Mouse (Mus musculus): ENCODE measurements around the gene Bloc1s5.

The Bloc1s5 gene

DNA sequence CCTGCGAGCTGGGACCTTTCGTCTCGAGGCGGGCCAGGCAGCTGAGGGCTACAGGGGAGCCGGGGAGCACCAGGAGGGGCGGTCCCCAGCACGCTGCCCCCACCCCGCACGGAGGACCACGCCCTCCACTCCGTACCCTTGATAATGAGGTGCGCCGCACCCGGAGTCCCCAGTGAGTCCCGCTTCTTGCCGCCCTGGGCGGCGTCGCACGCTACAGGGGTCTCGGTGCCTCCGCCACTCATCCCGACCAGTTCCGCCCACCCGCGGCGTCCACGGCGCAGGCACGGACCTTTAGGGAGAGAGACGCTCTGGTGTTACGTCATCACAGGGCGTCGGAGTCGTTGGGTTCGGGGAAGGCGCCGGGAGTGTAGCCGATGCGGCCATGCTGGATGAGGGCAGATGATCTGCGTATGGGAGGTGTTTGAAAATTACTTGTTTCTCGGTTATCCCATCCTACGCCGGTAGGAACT lies at the start of gene Bloc1s5:
Bloc1s5 (minus strand) TSS at position 310 of the 470 bp plus-strand sequence.
- in situ Hi-C loops (cut with MboI, MseI), result loop anchor here (10.0 kb wide), 1 partner anchor 900 kb away; no protein-coding TSS in a partner anchor

DNA sequence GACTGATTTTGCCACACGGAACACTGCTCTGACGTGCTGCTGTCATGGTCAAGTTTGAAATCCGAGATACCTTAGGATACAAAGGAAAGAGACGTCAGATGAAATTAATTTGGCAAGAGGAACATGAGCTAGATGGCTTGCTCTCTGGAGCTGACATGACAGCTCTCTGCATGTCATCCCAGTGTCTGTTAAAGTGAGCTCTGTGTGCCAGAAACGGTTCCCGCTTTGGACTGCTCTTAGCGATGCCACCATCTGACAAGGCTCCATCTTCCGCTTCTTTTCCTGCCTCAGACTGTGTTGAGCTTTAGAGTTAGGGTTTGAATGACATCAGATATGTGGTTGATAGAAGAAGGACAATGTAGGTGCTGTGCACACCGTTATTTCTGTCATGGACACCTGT lies 37.4 kb upstream of the Bloc1s5 start:
- in situ Hi-C loops (cut with MboI, MseI), result loop anchor here (10.0 kb wide), 1 partner anchor 418 kb away; no protein-coding TSS in a partner anchor

DNA sequence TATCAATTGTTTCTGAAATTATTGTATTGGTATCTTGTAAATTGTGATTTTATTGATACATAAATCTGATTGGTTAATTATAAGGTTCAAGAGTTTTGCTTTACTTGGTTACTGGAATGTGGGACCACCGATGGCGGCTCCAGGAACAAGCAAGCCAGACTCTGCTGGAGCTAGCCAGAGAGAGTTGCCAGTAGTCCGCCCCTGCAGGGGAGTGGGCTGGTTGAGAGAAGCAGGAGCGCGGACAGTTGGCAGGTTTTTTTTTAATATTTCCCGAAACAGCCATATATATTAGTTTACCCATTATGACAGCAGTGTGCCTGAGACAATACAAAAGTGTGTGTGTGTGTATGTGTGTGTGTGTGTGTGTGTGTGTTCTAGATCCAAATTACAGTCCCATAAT lies 36.5 kb upstream of the Bloc1s5 start:
- in situ Hi-C loops (cut with MboI, MseI), result loop anchor here (10.0 kb wide), 1 partner anchor 417 kb away; no protein-coding TSS in a partner anchor

DNA sequence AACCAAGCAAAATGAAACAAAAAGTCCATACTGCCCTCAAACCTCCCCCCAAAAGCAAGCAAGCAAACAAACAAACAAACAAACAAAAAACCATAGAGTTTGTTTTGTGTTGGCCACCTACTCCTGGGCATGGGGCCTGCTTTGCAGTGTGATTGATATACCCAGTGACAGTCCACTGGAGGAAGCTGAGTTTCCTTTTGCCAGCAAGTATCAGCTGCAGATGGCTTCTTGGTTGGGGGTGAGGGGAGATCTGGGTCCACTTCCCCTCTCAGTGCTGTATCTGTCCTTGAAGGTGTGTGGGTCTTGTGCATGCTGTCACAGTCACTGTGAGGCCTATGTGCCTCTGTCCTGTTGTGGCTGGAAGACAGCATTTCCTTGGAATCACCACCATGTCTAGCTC lies 35.1 kb upstream of the Bloc1s5 start:
- in situ Hi-C loops (cut with MboI, MseI), result loop anchor here (10.0 kb wide), 1 partner anchor 415 kb away; no protein-coding TSS in a partner anchor

DNA sequence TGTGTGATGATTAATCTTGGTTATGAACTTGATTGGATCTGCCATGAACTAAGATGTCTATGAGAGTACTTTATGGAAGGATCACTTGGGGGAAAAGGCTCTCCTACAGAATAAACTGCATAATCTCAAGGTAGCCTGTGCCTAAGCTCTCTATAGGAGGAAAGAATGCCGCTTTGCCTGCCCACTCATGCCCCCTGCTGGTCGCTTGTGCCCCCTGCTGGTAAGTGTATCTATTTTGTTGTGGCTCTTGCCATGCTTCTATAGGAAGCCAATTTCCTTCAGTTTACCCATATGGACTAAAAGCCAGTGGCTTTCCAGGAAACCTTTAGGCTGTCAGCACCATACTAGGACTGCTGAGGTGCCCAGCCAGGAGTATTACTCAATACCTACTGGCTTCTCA lies 33.6 kb upstream of the Bloc1s5 start:
- in situ Hi-C loops (cut with MboI, MseI), result loop anchor here (10.0 kb wide), 1 partner anchor 296 kb away; the partner anchor contains the start of gene Slc35b3

DNA sequence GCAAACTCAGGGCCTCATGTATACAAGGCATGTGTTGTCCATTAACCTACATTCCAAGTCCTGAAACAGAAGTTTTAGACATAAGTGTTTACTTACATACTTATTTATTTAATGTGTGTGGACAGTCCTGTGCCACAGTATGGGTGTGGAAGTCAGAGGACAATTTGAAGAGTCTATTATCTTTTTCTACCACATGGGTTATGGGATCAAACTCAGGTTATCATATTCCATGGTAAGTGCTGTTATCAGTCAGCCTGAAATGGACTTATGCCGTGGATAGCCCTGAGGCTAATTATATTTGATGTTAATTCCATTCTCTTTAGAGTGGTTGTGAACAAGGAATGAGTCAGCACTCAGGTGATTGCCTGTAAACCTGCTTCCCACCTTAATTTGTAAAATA lies 29.8 kb upstream of the Bloc1s5 start:
- in situ Hi-C loops (cut with MboI, MseI), result loop anchor here (10.0 kb wide), 1 partner anchor 300 kb away; the partner anchor contains the start of gene Slc35b3

DNA sequence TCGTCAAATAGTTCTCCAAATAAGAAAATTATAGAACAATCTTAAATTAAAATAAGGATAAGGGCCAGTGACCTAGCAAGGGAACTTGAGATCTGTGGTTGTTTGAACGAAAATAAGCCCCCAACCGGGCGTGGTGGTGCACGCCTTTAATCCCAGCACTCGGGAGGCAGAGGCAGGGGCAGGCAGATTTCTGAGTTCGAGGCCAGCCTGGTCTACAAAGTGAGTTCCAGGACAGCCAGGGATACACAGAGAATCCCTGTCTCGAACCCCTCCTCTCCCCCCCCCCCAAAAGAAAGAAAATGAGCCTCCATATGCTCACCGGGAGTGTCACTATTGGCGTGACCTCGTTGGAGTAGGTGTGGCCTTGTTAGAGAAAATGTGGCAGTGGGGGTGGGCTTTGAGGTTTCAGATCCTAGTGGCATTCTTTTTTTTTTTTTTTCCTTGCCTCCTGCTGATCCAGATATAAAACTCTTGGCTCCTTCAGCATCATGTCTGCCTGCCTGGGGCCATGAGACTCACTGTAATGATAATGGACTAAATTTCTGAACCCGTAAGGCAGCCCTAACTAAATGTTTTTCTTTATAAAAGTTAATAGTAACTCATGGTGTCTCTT lies 24.7 kb upstream of the Bloc1s5 start:
- in situ Hi-C loops (cut with MboI, MseI), result loop anchor here (10.0 kb wide), 1 partner anchor 305 kb away; the partner anchor contains the start of gene Slc35b3

DNA sequence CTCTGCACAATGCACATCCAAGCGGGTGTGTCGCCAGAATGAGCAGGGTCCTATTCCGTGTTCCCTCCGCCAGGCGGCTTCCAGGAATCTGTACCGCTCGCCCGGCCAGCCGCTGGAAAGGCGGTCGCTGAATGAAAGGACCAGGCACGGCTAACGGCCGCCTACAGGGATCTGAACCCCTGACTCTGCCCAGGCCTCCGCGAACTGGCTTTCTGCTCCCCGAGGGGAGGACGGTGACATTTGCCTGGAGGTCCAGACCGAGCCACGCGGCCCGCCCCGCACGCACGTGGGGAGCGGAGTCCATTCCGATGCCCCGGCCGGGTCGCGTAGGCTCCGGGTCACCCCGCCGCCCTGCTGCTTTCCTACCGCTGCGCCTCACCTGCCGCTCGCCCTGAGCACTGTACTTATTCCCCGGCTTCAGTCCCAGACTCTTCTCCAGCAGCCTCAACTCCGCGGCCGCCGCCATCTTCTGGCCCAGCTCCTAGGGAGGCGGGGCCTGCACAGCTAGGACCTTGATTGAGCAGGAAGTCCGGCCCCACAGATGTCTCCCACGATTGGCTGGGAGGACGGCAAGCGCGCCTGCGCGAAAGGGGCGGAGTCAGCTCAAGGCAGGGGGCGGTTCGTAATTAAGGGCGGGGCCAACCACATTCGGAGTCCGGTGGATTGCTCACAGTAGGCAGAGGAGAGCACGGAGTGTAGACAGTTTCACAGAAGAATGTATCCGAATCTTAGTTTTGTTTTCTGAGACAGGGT lies 23.8 kb upstream of the Bloc1s5 start, which contains the start of gene Eef1e1:
Eef1e1 (minus strand) TSS at position 531 of the 753 bp plus-strand sequence.
- in situ Hi-C loops (cut with MboI, MseI), result no loop called here

DNA sequence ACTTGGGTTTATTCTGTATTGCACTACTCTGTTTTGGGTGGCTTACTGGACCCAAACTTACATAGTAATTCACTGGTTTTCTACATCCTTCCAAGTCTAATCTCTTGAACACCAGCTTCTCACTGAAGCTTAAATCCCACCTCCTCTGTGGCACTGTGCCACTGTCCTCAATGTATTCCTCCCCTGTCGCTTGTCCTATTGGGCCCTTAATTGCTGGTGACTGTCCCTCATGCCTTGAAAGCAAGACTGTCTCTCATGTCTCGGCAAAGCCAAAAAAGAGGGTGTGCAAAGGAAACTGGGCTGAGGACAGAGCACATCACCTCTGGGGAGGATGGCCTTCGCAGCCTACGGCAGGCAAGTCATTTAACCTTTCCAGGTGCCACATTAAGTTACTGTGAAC lies 23.0 kb upstream of the Bloc1s5 start:
- in situ Hi-C loops (cut with MboI, MseI), result no loop called here

DNA sequence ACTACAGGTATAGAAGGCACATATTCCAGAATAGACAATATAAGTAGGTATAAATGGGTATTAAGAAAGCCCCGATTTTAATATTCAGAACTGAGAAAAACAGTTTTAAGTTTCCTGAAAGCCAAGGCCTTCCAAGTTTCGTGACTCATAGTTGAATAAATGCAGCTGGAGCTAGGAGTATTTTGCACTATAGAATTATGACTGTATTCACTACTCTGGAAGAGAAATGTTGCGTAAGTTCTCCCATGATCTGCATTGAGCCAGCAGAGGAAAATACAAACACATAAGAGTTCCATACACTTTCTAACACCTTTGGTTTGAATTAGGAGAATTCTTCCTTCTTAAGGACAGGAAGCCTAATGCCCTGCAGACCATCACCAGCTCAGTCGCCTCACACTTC lies 15.4 kb upstream of the Bloc1s5 start:
- in situ Hi-C loops (cut with MboI, MseI), result no loop called here

DNA sequence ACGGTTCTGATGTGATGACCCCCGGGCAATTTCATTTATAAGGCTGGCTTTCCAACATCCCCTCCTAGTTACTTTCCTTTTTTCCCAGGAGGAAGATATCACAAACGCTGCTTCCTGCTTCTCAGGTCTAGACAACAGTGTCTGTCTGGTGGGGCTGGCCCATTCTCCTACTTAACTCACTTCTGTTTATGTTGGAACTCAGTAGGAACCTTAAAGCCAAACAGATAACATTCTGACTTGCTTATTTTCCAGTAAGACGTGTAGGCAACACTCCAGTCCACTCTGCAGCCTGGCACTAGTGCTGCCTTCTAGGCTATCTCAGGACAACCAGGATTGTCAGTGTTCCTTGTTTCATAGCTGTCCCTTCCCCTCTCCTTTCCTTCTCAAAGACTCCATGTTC lies 14.2 kb upstream of the Bloc1s5 start:
- in situ Hi-C loops (cut with MboI, MseI), result no loop called here

DNA sequence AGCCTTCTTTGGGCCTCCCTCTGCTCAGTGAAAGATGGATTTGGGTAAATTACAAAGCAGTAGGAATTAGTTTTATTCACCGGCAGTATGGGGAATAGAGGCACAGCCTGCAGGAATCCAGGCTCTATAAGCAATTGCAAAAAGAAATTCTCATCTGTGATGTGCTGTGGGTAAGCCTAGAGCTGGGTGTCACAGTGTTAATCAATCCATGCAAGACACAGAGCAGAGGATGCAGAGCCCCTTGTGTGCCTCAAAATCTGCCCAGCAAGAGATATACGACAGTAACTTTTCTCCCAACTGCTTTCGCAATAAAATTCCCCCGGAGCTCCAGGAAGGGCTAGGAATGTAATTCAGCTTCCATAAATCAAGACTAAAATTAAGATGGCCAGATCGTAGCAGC lies 6.5 kb upstream of the Bloc1s5 start:
- in situ Hi-C loops (cut with MboI, MseI), result no loop called here

DNA sequence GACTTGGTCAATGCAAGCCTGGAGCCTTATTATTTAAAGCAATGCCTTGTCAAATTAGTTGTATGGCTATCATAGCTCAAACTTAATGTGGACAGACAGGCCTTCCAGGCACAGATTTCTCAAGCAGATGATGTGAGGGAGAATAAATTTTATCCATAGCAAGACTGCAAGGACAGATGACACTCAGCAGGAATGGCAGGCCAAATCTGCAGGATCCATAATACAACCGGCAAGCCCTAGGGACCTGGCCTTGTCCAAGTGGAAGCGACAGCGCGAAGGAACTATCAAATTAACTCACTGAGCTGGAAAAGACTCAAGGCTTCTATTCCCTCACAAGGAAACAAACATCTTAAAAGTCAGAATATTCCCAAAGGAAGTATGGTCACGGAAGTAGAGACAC lies 6.1 kb upstream of the Bloc1s5 start:
- in situ Hi-C loops (cut with MboI, MseI), result no loop called here

DNA sequence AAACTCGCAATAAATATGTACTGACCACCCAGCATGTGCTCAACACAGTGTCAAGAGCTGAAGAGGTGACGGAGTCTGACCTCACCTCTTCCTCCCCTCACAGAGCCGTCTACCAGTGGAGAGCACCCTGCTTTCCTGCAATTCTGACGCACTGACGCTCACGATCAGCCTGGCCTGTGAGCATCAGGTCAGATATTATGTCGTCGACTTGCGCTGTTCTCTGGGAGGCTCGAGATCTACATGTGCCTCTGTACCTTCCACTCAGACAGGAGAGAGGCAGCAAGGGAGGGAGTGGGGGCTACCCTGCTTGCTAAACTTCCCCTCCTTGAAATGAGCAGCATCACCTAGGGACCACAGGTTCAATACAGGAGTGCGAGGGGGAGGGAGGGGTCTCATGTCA lies 3.8 kb upstream of the Bloc1s5 start:
- in situ Hi-C loops (cut with MboI, MseI), result loop anchor here (10.0 kb wide), 1 partner anchor 904 kb away; no protein-coding TSS in a partner anchor

DNA sequence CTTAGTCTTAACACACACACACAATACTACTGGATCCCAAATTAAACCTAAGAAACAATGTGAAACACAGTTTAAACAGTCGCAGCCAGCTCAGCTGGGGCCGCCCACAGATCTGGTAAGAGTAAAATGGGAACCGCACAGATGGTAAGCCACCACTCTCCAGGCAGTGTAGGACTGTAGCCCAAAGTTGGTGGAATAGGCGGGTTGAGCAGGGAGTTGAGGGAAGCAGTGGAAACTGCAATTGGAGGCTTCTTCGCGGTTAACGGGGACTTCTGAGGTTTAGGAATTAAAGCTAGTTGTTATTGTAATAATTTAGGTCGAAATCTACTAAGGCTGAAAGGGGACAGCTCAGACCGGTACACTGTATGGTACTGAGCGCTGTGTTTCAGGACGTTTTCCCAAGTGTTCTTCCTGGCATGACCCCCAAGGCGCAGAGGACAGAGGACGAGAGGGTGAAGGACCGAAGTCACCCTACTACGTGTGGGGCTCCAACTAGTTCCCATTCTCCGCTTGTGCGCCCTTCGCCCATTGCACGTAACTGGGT lies 581 bp downstream of the Bloc1s5 start:
- in situ Hi-C loops (cut with MboI, MseI), result loop anchor here (10.0 kb wide), 1 partner anchor 900 kb away; no protein-coding TSS in a partner anchor

DNA sequence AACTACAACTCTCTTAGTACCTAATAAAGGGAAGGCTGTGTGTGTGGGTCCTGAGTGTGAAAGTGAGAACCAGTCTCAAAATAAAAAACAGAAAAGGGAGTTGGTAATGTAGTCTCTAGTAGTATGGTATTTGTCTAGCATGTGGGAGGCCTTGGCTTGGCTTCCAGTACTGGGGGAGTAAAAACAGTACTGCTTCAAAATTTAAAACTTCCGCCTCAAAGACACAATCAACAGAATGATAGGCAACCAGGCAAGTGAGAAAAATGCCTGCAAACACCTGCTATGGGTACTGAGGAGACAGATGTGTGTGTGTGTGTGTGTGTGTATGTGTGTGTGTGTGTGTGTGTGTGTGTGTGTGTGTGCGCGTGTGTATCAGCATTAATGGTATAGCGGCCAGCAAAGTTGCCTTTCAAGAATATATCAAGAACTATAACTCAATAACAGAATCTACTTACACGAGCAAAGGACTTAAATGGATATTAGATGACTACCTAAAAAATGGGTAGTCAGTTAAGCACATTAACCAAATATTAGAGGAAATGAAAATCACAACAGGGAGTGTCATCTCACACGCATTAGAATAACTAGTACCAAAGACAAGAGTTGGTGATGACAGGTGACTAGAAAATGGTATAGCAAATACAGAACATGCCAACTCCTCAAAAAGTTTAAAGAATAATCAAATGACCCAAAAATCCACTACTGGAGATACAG lies 1.5 kb downstream of the Bloc1s5 start:
- in situ Hi-C loops (cut with MboI, MseI), result loop anchor here (10.0 kb wide), 1 partner anchor 899 kb away; no protein-coding TSS in a partner anchor

DNA sequence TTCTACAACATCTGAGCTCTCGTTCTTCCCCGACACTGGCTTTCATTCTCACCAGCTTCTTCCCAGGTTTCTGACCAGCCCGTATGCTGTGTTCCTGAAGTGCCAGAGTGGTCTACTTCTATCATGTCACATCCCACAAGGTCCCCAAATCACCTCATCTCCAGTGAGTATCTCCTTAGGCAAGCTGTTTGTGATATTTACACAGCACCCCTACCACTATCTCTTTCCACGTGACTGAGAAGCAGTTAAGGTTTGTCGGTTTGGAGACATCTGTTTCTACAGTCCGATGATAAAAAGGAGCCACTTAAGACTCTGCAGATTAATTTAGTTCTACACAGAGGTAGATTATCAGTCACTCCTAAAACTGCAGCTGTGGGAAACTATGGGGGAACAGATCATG lies 2.4 kb downstream of the Bloc1s5 start:
- in situ Hi-C loops (cut with MboI, MseI), result loop anchor here (10.0 kb wide), 1 partner anchor 898 kb away; no protein-coding TSS in a partner anchor

DNA sequence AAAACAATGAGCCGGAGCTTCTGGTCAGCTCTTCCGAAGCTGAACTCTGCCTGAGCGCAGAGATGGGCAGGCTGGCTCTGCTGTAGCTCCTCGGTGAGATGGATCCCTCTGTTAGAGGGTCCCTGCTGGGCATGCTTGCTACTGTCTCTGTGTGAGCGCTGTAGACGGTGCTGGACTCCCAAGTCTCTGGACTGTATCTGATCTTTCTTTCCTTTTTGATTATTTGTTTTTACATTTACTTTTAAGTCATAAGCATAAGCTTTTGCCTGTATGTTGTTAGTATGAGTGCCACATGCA lies 8.7 kb downstream of the Bloc1s5 start:
- in situ Hi-C loops (cut with MboI, MseI), result no loop called here

DNA sequence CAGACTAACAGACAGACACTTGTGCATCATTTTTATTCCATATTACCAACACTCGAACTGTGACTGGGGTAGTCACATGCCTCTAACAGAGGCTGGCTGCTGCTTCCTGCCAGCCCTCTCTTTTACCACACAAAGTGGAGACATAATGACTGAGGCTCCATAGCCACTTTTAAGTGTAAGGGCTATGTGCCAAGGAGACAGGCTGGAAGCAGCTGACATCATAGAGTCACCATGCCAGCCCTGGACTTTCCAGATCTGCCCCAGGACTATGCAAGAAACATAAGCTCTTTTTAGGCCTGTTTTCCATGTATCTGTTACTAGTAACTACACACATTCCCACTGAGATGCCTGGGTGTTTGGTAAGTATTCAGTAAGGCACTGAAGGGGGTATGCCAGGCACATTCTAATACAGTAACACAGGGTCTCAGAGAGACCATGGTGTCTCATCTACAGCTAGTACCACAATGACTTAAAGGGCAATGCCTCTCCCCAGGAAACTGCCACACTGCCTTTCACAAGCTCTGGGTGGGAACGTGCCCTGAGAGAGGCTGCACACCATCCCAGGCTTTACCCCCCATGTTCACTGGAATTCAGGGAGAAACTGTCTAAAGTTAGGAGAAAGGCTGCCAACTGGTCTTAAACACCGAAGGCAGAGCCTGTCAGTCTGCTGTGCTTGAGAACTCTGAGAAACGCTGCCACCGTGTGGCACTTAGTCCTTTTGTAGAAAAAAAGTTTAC lies 9.2 kb downstream of the Bloc1s5 start:
- in situ Hi-C loops (cut with MboI, MseI), result no loop called here

DNA sequence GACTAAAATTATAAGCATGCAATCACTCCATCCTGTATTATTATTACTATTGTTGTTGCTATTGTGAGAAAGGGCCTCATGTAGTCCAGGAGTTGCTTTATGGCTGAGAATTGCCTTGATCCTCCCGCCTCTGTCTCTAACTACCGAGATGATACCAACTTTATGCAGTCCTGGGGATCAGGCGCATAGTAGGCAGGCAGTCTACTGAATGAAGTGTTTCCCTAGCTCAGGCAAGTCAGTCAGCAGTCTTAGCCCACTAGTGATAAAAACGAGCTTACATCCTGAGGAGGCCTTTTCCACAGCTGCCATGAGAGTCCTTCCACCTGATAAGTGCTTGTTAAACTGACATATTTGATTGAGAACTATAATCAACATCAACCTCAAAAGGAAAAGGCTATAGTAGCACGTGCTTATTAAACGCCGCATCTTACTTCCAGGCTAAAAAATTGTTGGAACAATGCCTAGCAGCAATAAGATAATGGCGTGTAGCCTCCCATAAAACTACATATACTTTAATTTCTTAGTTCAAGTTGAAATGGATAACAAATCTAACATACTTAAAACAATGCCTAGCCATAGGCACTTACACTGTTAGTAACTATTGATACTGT lies 10.5 kb downstream of the Bloc1s5 start:
- in situ Hi-C loops (cut with MboI, MseI), result no loop called here
